Mouse (Mus musculus) lung, postnatal 0 days (tissue): ENCODE measurements around the gene Rap1b.

Experiments used
- CTCF ChIP-seq: IDR thresholded peaks from 2 replicates; pipeline ENCODE4 v1.5.1; 2016; ENCODE audit warnings: antibody characterized with exemption, mild to moderate bottlenecking
- EP300 ChIP-seq: IDR thresholded peaks from 2 replicates; pipeline ENCODE4 v1.6.1; 2016; ENCODE audit warnings: antibody characterized with exemption, mild to moderate bottlenecking, control low read depth

DNA sequence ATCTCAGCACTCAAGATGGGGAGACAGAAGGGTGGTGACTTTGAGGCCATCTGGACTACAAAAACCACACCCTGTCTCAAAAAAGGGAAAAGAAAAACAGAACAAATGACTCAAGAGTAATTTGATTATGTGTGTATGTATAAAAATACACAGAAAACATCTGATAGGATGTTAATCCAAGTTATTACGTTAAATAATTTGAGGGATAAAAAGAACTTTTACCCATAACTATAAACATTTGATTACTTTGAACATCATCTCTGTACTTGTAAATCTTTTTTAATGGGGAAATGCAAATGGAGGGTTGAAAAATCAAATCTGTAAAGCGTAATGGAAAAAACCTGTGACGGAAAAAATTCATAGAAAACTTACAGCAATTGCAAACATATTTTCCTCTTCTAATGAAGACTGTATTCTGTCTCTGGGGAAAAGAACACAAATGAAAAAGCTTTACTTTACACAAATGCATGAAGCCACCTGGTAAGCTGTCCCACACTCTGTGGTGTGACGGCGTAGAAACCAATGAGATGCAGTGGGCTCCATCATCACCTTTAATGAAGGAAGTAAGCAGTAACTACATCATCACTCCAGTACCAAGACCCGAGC, 65.4 kb downstream of the Rap1b start:
- TF ChIP-seq EP300 (no peak), CTCF (no peak)
